Mouse (Mus musculus): ENCODE measurements at regions not wholly inside any gene's neighbourhood (a gene's known extent, or its start where the extent isn't known, plus 50 kb on each side); places are given as distances from the start of the nearest gene placed in this dataset.

DNA sequence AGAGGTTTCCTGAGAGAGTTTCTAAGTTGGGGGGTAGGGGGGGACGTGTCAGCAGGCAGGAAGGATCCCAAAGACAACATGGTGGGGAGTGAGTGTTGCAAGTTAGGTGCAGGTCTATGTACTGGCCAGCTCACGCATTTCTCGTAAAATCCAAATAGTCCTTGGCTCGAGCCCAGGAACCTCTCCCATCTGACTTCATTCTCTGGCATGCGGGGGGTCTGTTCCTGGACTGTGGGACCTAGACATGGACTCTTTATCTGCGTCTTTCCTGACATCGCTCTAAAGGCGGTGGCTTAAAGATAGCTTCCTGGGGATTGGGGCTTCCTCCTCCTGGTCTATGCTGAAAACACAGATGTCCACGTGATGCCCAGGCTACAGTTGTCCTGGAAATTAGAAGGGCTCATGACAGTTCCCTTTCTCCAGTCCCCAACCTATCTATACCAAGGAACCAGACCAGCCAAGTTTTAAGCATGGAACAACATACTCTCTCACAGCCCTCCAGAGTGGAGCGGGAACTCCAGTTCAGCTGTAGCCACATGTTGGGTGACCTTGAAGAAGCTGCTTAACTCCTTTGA lies 93.7 kb upstream of the Zmiz1 start:
- TF ChIP-seq MAX (IDR thresholded peaks at IDR 0.05; ENCODE audit: low read length) (no peak), SIN3A (IDR thresholded peaks at IDR 0.05; ENCODE audit: low read length) (no peak), CTCF (IDR thresholded peaks at IDR 0.05 in 2 of 3, conservative IDR thresholded peaks at IDR 0.05 in 1 of 3; ENCODE audit: control insufficient read depth in 1 of 3, insufficient read depth in 1 of 3, low read depth in 2 of 3, low read length in 3 of 3, poor library complexity in 1 of 3, severe bottlenecking in 1 of 3) (no peak), POLR2A (IDR thresholded peaks at IDR 0.05; ENCODE audit: control insufficient read depth in 1 of 2, insufficient read depth in 1 of 2, low read depth in 1 of 2, low read length in 2 of 2, poor library complexity in 1 of 2) (no peak), BHLHE40 (IDR thresholded peaks at IDR 0.05; ENCODE audit: borderline replicate concordance, low read depth, low read length) (no peak), MXI1 (IDR thresholded peaks at IDR 0.05; ENCODE audit: low read depth, low read length) (no peak), ZNF384 (IDR thresholded peaks at IDR 0.05; ENCODE audit: low read depth, low read length) (no peak), TBP (IDR thresholded peaks at IDR 0.05; ENCODE audit: low read depth, low read length) (no peak), RAD21 (IDR thresholded peaks at IDR 0.05; ENCODE audit: low read depth, low read length) (no peak), CHD1 (IDR thresholded peaks at IDR 0.05; ENCODE audit: low read depth, low read length) (no peak), CHD2 (IDR thresholded peaks at IDR 0.05; ENCODE audit: low read length) (no peak), TCF12 (IDR thresholded peaks at IDR 0.05; ENCODE audit: low read depth, low read length) (no peak)
